ENCODE assay signal across 8 mouse cellular contexts in genomic region chr4:62695946-62696345, GRCm38 (mm10).
DNase-seq lines count a peak whose midpoint lies in the region; ATAC-seq and TF ChIP-seq lines count a peak whose summit lies in the region.

No protein-coding gene starts in this region.

- no peak overlapping the region for H3K4me3 ChIP-seq in kidney, embryonic 14.5 days (ENCODE audit: low read length)
- no peak overlapping the region for H3K4me3 ChIP-seq in MEL (ENCODE audit: control insufficient read depth in 1 of 2, insufficient read depth in 1 of 2, low read depth in 2 of 2, low read length in 2 of 2)
- H3K4me3 ChIP-seq in heart, embryonic 15.5 days: no peak overlapping the region
- H3K4me3 ChIP-seq in layer of hippocampus, adult 2 months: no peak overlapping the region
- no peak overlapping the region for H3K4me3 ChIP-seq in midbrain, embryonic 11.5 days (ENCODE audit: low read depth, low read length)

- peaks cover 11% of the 10 kb centered on the region for H3K4me1 ChIP-seq in kidney, embryonic 14.5 days (ENCODE audit: control insufficient read depth, insufficient read depth, low read length)
- no peaks in the 10 kb centered on the region for H3K4me1 ChIP-seq in MEL (ENCODE audit: control insufficient read depth in 1 of 2, insufficient read depth in 2 of 2, low read length in 2 of 2)
- H3K4me1 ChIP-seq in heart, embryonic 15.5 days (replicated peaks): peaks cover 74% of the 10 kb centered on the region
- peaks cover 15% of the 10 kb centered on the region for H3K4me1 ChIP-seq in midbrain, embryonic 11.5 days (ENCODE audit: control insufficient read depth, insufficient read depth, low read length)

- peaks cover 38% of the 10 kb centered on the region; the same call in 1 of the 2 replicates for H3K36me3 ChIP-seq in kidney, embryonic 14.5 days (ENCODE audit: control insufficient read depth, insufficient read depth, low read length)
- no peaks in the 10 kb centered on the region for H3K36me3 ChIP-seq in MEL (ENCODE audit: control insufficient read depth in 1 of 2, insufficient read depth in 2 of 2, low read length in 2 of 2)
- H3K36me3 ChIP-seq in heart, embryonic 15.5 days: peaks cover 3% of the 10 kb centered on the region; the same call in 1 of the 2 replicates
- H3K36me3 ChIP-seq in midbrain, embryonic 11.5 days (ENCODE audit: control insufficient read depth, insufficient read depth, low read length): peaks cover 6% of the 10 kb centered on the region; the same call in 1 of the 2 replicates

- H3K9ac ChIP-seq in kidney, embryonic 14.5 days (ENCODE audit: low read depth, low read length): no peak overlapping the region
- no peak overlapping the region for H3K9ac ChIP-seq in MEL (ENCODE audit: control insufficient read depth, low read depth, low read length, poor library complexity, severe bottlenecking)
- no peak overlapping the region for H3K9ac ChIP-seq in heart, embryonic 15.5 days
- no peak overlapping the region for H3K9ac ChIP-seq in midbrain, embryonic 11.5 days (ENCODE audit: low read length)

- ATAC-seq in kidney, embryonic 14.5 days (ENCODE audit: low FRiP score, low TSS enrichment): no peak
- ATAC-seq in heart, embryonic 15.5 days (replicated peaks; ENCODE audit: insufficient number of reproducible peaks, insufficient read depth, low FRiP score, low read depth): no peak
- no peak for ATAC-seq in midbrain, embryonic 11.5 days (ENCODE audit: low FRiP score)

- TF ChIP-seq CTCF in MEL (IDR thresholded peaks at IDR 0.05 in 2 of 3, conservative IDR thresholded peaks at IDR 0.05 in 1 of 3; ENCODE audit: control insufficient read depth in 1 of 3, insufficient read depth in 1 of 3, low read depth in 2 of 3, low read length in 3 of 3, poor library complexity in 1 of 3, severe bottlenecking in 1 of 3): peak in 2 of 3 experiments; percentile 33 to 53; a peak in 5 of 6 replicates
- peak; percentile 80 for TF ChIP-seq CTCF in layer of hippocampus, adult 2 months (conservative IDR thresholded peaks at IDR 0.05)

- H3K9me3 ChIP-seq in kidney, embryonic 14.5 days (ENCODE audit: control insufficient read depth, low read length): no peaks in the 10 kb centered on the region
- H3K9me3 ChIP-seq in MEL (replicated peaks; ENCODE audit: insufficient read depth, low read length): no peaks in the 10 kb centered on the region
- H3K9me3 ChIP-seq in heart, embryonic 15.5 days (replicated peaks): no peaks in the 10 kb centered on the region
- H3K9me3 ChIP-seq in midbrain, embryonic 11.5 days (ENCODE audit: control insufficient read depth, low read length): no peaks in the 10 kb centered on the region

- TF ChIP-seq POLR2A in MEL (IDR thresholded peaks at IDR 0.05; ENCODE audit: control insufficient read depth in 1 of 2, insufficient read depth in 1 of 2, low read depth in 1 of 2, low read length in 2 of 2, poor library complexity in 1 of 2): no peak

- H3K79me2 ChIP-seq in MEL (ENCODE audit: control insufficient read depth, insufficient read depth, low read length, poor library complexity): no peaks in the 10 kb centered on the region

- no peak for TF ChIP-seq EP300 in MEL (IDR thresholded peaks at IDR 0.05; ENCODE audit: low read depth in 1 of 2, low read length in 2 of 2)

- no peak overlapping the region for H3K27ac ChIP-seq in kidney, embryonic 14.5 days (ENCODE audit: low read depth, low read length)
- no peak overlapping the region for H3K27ac ChIP-seq in MEL (ENCODE audit: control insufficient read depth, low read depth, low read length)
- H3K27ac ChIP-seq in heart, embryonic 15.5 days: peak overlapping the region; percentile 56
- H3K27ac ChIP-seq in layer of hippocampus, adult 2 months: peak overlapping the region; percentile 61; the same call in 1 of the 2 replicates
- H3K27ac ChIP-seq in midbrain, embryonic 11.5 days (ENCODE audit: low read depth, low read length): no peak overlapping the region

- TF ChIP-seq RAD21 in MEL (IDR thresholded peaks at IDR 0.05; ENCODE audit: low read depth, low read length): peak; percentile 45

- no peaks in the 10 kb centered on the region for H3K27me3 ChIP-seq in kidney, embryonic 14.5 days (ENCODE audit: control insufficient read depth, insufficient read depth, low read length)
- H3K27me3 ChIP-seq in MEL (ENCODE audit: control insufficient read depth in 1 of 2, insufficient read depth in 2 of 2, low read length in 2 of 2): no peaks in the 10 kb centered on the region
- H3K27me3 ChIP-seq in heart, embryonic 15.5 days: peaks cover 19% of the 10 kb centered on the region
- H3K27me3 ChIP-seq in midbrain, embryonic 11.5 days (ENCODE audit: control insufficient read depth, insufficient read depth, low read length): no peaks in the 10 kb centered on the region

- WGBS in kidney, embryonic 14.5 days: 64% methylated on average over 13 of the region's 13 CpGs
- 71% methylated on average over 13 of the region's 13 CpGs for WGBS in heart, embryonic 15.5 days
- 74% methylated on average over 13 of the region's 13 CpGs for WGBS in midbrain, embryonic 11.5 days

- H3K4me2 ChIP-seq in kidney, embryonic 14.5 days (replicated peaks; ENCODE audit: low read depth, low read length): no peak overlapping the region
- H3K4me2 ChIP-seq in heart, embryonic 15.5 days: no peak overlapping the region
- H3K4me2 ChIP-seq in midbrain, embryonic 11.5 days: no peak overlapping the region

- peak; percentile 45 for DNase-seq in kidney, adult 11 months
- peak; percentile 42 for DNase-seq in MEL (ENCODE audit: low read depth, low spot score)
- peak; percentile 86 to 94 for DNase-seq in cerebellum, postnatal 10 days
- peak; percentile 38 to 65 for DNase-seq in layer of hippocampus, adult 2 months (ENCODE audit: low spot score in 2 of 2)
- peak; percentile 94 for DNase-seq in midbrain, embryonic 11.5 days (ENCODE audit: low spot score, missing footprints)
- DNase-seq in urinary bladder, adult 18-20 months (ENCODE audit: low spot score in 2 of 2): no peak

TF ChIP-seq in MEL, 35 proteins besides CTCF, POLR2A, EP300 and RAD21:
- TF ChIP-seq ZMIZ1 (IDR thresholded peaks at IDR 0.05; ENCODE audit: low read depth, low read length) (no peak), BHLHE40 (IDR thresholded peaks at IDR 0.05; ENCODE audit: borderline replicate concordance, low read depth, low read length) (no peak), TBP (IDR thresholded peaks at IDR 0.05; ENCODE audit: low read depth, low read length) (no peak), NRF1 (IDR thresholded peaks at IDR 0.05; ENCODE audit: insufficient read depth, low read depth, low read length, poor library complexity, severe bottlenecking) (no peak), TCF12 (IDR thresholded peaks at IDR 0.05; ENCODE audit: low read depth, low read length) (no peak), CHD1 (IDR thresholded peaks at IDR 0.05; ENCODE audit: low read depth, low read length) (no peak), SMC3 (IDR thresholded peaks at IDR 0.05; ENCODE audit: low read depth, low read length) (peak; percentile 59), ZC3H11A (IDR thresholded peaks at IDR 0.05; ENCODE audit: low read depth, low read length) (peak; percentile 21; the same call in 1 of the 2 replicates), MAX (IDR thresholded peaks at IDR 0.05; ENCODE audit: low read length) (no peak), CHD2 (IDR thresholded peaks at IDR 0.05; ENCODE audit: low read length) (no peak), JUND (IDR thresholded peaks at IDR 0.05; ENCODE audit: low read depth, low read length) (no peak)

Comparison
In these comparisons a context has a peak if more than half of its experiments do, and no peak if none do; other contexts are left out.
1. DNase-seq: peak in kidney, adult 11 months (single experiment), MEL (single experiment), cerebellum, postnatal 10 days (2 of 2), layer of hippocampus, adult 2 months (2 of 2) and midbrain, embryonic 11.5 days (single experiment); none in urinary bladder, adult 18-20 months (0 of 2).
2. H3K27ac ChIP-seq: peak in heart, embryonic 15.5 days (single experiment) and layer of hippocampus, adult 2 months (single experiment); none in kidney, embryonic 14.5 days (single experiment), MEL (single experiment) and midbrain, embryonic 11.5 days (single experiment).